Mouse (Mus musculus) MEL (cell line): Measurements from ENCODE around the gene Prkch. TPM values are rescaled to one million over a fixed set of nuclear protein-coding genes. Genes with fewer than 3 reads are reported as not detected.

ENCODE experiments used
- DNase-seq: peaks from one replicate; pipeline ENCODE4 v3.0.0; 2011; ENCODE audit warnings: low read depth, low spot score
- H3K27ac ChIP-seq: 2 replicates; pipeline ENCODE4 v1.5.1; 2012; ENCODE audit warnings: low read depth, mild to moderate bottlenecking, control low read depth, low read length, moderate library complexity; ENCODE audit not compliant: control insufficient read depth
- H3K27me3 ChIP-seq, 2 experiments: fragments of 150-350 bp in 1 of 2; sonication (generic) in 1 of 2; 2 replicates each; pipeline ENCODE4 v1.6.1; 2012; ENCODE audit warnings: low read length in 2 of 2, mild to moderate bottlenecking in 2 of 2, improper control_type of control experiment in 1 of 2, moderate library complexity in 1 of 2; ENCODE audit not compliant: insufficient read depth in 2 of 2, control insufficient read depth in 1 of 2
- H3K36me3 ChIP-seq, 2 experiments: 2 replicates each; pipeline ENCODE4 v1.6.1; 2012 to 2014; ENCODE audit warnings: low read length in 2 of 2, improper control_type of control experiment in 1 of 2, inconsistent platforms in 1 of 2, mild to moderate bottlenecking in 1 of 2; ENCODE audit not compliant: insufficient read depth in 2 of 2, control insufficient read depth in 1 of 2
- H3K4me1 ChIP-seq, 2 experiments: fragments of 150-350 bp in 1 of 2; sonication (generic) in 1 of 2; 2 replicates each; pipeline ENCODE4 v1.6.1; 2012; ENCODE audit warnings: low read length in 2 of 2, improper control_type of control experiment in 1 of 2, mild to moderate bottlenecking in 1 of 2; ENCODE audit not compliant: insufficient read depth in 2 of 2, control insufficient read depth in 1 of 2
- H3K4me3 ChIP-seq, 2 experiments: fragments of 150-350 bp in 1 of 2; sonication (generic) in 1 of 2; 2 replicates each; pipeline ENCODE4 v1.5.1; 2012; ENCODE audit warnings: low read depth in 2 of 2, low read length in 2 of 2, mild to moderate bottlenecking in 2 of 2, moderate library complexity in 2 of 2, control low read depth in 1 of 2, improper control_type of control experiment in 1 of 2; ENCODE audit not compliant: control insufficient read depth in 1 of 2, insufficient read depth in 1 of 2
- H3K79me2 ChIP-seq: 2 replicates; pipeline ENCODE4 v1.6.1; 2012; ENCODE audit warnings: mild to moderate bottlenecking, low read length, moderate library complexity; ENCODE audit not compliant: control insufficient read depth, poor library complexity, insufficient read depth
- H3K9ac ChIP-seq: 2 replicates; pipeline ENCODE4 v1.6.1; 2012; ENCODE audit warnings: low read depth, mild to moderate bottlenecking, control low read depth, low read length, moderate library complexity; ENCODE audit not compliant: control insufficient read depth, poor library complexity, severe bottlenecking
- H3K9me3 ChIP-seq: fragments of 150-350 bp; sonication (generic); replicated peaks from 2 replicates; pipeline ENCODE4 v1.6.1; 2012; ENCODE audit warnings: mild to moderate bottlenecking, low read length, improper control_type of control experiment, moderate library complexity; ENCODE audit not compliant: insufficient read depth
- CTCF ChIP-seq, 3 experiments: IDR thresholded peaks in 2 of 3; conservative IDR thresholded peaks in 1 of 3; 2 replicates each; pipeline ENCODE4 v1.5.1; 2011 to 2012; ENCODE audit warnings: low read length in 3 of 3, low read depth in 2 of 3, mild to moderate bottlenecking in 2 of 3, improper control_type of control experiment in 1 of 3, inconsistent platforms in 1 of 3, mixed read lengths in 1 of 3, moderate library complexity in 1 of 3; ENCODE audit not compliant: control insufficient read depth in 1 of 3, insufficient read depth in 1 of 3, poor library complexity in 1 of 3, severe bottlenecking in 1 of 3
- ELF1 ChIP-seq: IDR thresholded peaks from 2 replicates; pipeline ENCODE4 v1.6.1; 2014; ENCODE audit warnings: low read depth, mild to moderate bottlenecking, inconsistent platforms, low read length, improper control_type of control experiment, moderate library complexity
- MAFK ChIP-seq: IDR thresholded peaks from 2 replicates; pipeline ENCODE4 v1.6.1; 2011; ENCODE audit warnings: low read depth, mild to moderate bottlenecking, low read length, improper control_type of control experiment, borderline replicate concordance
- MAZ ChIP-seq: IDR thresholded peaks from 2 replicates; pipeline ENCODE4 v1.6.1; 2012; ENCODE audit warnings: low read depth, mild to moderate bottlenecking, inconsistent platforms, low read length, improper control_type of control experiment
- MYB ChIP-seq: IDR thresholded peaks from 2 replicates; pipeline ENCODE4 v1.6.1; 2011; ENCODE audit warnings: mild to moderate bottlenecking, low read depth, low read length, improper control_type of control experiment
- POLR2A ChIP-seq, 2 experiments: IDR thresholded peaks; 2 replicates each; pipeline ENCODE4 v1.6.1; 2011 to 2012; ENCODE audit warnings: low read length in 2 of 2, mild to moderate bottlenecking in 2 of 2, control low read depth in 1 of 2, improper control_type of control experiment in 1 of 2, low read depth in 1 of 2, moderate library complexity in 1 of 2; ENCODE audit not compliant: control insufficient read depth in 1 of 2, insufficient read depth in 1 of 2, poor library complexity in 1 of 2
- POLR2AphosphoS2 ChIP-seq: IDR thresholded peaks from 2 replicates; pipeline ENCODE4 v1.6.1; 2011; ENCODE audit warnings: low read length, improper control_type of control experiment
- RAD21 ChIP-seq: IDR thresholded peaks from 2 replicates; pipeline ENCODE4 v1.6.1; 2011; ENCODE audit warnings: mild to moderate bottlenecking, low read depth, low read length, improper control_type of control experiment
- SIN3A ChIP-seq: IDR thresholded peaks from 2 replicates; pipeline ENCODE4 v1.6.1; 2012; ENCODE audit warnings: low read length, improper control_type of control experiment, inconsistent platforms
- SMC3 ChIP-seq: IDR thresholded peaks from 2 replicates; pipeline ENCODE4 v1.6.1; 2011; ENCODE audit warnings: low read depth, low read length, improper control_type of control experiment
- TAL1 ChIP-seq: IDR thresholded peaks from 2 replicates; pipeline ENCODE4 v1.6.1; 2012; ENCODE audit warnings: mild to moderate bottlenecking, inconsistent platforms, low read length, moderate library complexity, mixed read lengths
- TBP ChIP-seq: IDR thresholded peaks from 2 replicates; pipeline ENCODE4 v1.8.0; 2011; ENCODE audit warnings: low read depth, low read length, improper control_type of control experiment
- TCF12 ChIP-seq: IDR thresholded peaks from 2 replicates; pipeline ENCODE4 v1.6.1; 2014; ENCODE audit warnings: low read depth, mild to moderate bottlenecking, inconsistent platforms, low read length, improper control_type of control experiment, moderate library complexity
- UBTF ChIP-seq: IDR thresholded peaks from 2 replicates; pipeline ENCODE4 v1.6.1; 2012; ENCODE audit warnings: low read depth, mild to moderate bottlenecking, inconsistent platforms, low read length, improper control_type of control experiment, moderate library complexity, borderline replicate concordance; ENCODE audit not compliant: insufficient read depth
- USF1 ChIP-seq: IDR thresholded peaks from 2 replicates; pipeline ENCODE4 v1.6.1; 2014; ENCODE audit warnings: low read depth, mild to moderate bottlenecking, inconsistent platforms, low read length, improper control_type of control experiment, moderate library complexity
- ZC3H11A ChIP-seq: IDR thresholded peaks from 2 replicates; pipeline ENCODE4 v1.6.1; 2012; ENCODE audit warnings: low read depth, mild to moderate bottlenecking, inconsistent platforms, low read length, improper control_type of control experiment
- ZKSCAN1 ChIP-seq: IDR thresholded peaks from 2 replicates; pipeline ENCODE4 v1.6.1; 2012; ENCODE audit warnings: low read depth, mild to moderate bottlenecking, inconsistent platforms, low read length, improper control_type of control experiment, moderate library complexity
- ZMIZ1 ChIP-seq: IDR thresholded peaks from 2 replicates; pipeline ENCODE4 v1.6.1; 2012; ENCODE audit warnings: low read depth, mild to moderate bottlenecking, inconsistent platforms, low read length, improper control_type of control experiment, moderate library complexity
- polyA plus RNA-seq, 2 experiments: library from polyadenylated mRNA; stranded (reverse) in 1 of 2; unstranded in 1 of 2; fragments of >175 nt in 1 of 2; fragments of >200 nt in 1 of 2; gene quantifications; 2 replicates each; pipeline versions ENCODE4 v1.2.1 to v1.2.4; 2012; ENCODE audit warnings: low replicate concordance in 2 of 2, low read depth in 1 of 2; ENCODE audit not compliant: insufficient read length in 2 of 2, insufficient read depth in 1 of 2, missing spikeins in 1 of 2
- total RNA-seq: library from RNA; depleted of rRNA; stranded (reverse); fragments of 300-350 nt; gene quantifications from 2 replicates; pipeline ENCODE4 v1.2.3, GENCODE M21; 2012

The Prkch gene
- total and polyA plus RNA-seq, 3 experiments = not detected

DNA sequence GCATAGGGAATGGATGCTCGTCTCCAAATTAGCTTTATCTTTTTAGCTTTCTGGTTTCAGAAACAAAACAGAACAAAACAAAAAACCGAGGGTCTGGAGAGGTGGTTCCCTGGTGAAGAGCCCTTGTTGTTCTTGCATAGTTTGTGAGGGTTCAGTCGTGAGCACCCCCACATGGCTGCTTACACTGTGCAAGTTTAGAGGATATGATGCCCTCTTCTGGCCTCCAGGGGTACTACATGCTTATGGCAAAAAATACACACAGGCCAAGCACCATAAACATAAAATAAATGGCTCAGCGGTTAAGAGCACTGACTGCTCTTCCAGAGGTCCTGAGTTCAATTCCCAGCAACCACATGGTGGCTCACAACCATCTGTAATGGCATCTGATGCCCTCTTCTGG, 108.8 kb downstream of the Prkch start:
- no peaks in the 10 kb centered on the region for H3K79me2 ChIP-seq
- no peaks in the 10 kb centered on the region for H3K9me3 ChIP-seq
- no peaks in the 10 kb centered on the region for H3K27me3 ChIP-seq
- no peak overlapping the region for H3K27ac ChIP-seq
- H3K9ac ChIP-seq = no peak overlapping the region
- TF ChIP-seq ZC3H11A = peak; percentile 24; the same call in 1 of the 2 replicates
- TF ChIP-seq MAFK = no peak
- peak; percentile 62 for TF ChIP-seq SMC3
- no peak for TF ChIP-seq USF1
- TF ChIP-seq TCF12 = no peak
- peak; percentile 33 for TF ChIP-seq RAD21
- no peak for TF ChIP-seq ELF1
- TF ChIP-seq MAZ = no peak
- peak; percentile 97 for TF ChIP-seq TBP
- peak; percentile 56 to 68 (median 62) for TF ChIP-seq CTCF (IDR thresholded peaks at IDR 0.05 in 2 of 3, conservative IDR thresholded peaks at IDR 0.05 in 1 of 3; ENCODE audit: control insufficient read depth in 1 of 3, insufficient read depth in 1 of 3, low read depth in 2 of 3, low read length in 3 of 3, poor library complexity in 1 of 3, severe bottlenecking in 1 of 3)
- peak overlapping the region in 1 of 2 experiments; percentile 40; a peak in 1 of 4 replicates for H3K4me3 ChIP-seq
- DNase-seq = peak; percentile 68
- no peaks in the 10 kb centered on the region for H3K4me1 ChIP-seq
- H3K36me3 ChIP-seq = no peaks in the 10 kb centered on the region

DNA sequence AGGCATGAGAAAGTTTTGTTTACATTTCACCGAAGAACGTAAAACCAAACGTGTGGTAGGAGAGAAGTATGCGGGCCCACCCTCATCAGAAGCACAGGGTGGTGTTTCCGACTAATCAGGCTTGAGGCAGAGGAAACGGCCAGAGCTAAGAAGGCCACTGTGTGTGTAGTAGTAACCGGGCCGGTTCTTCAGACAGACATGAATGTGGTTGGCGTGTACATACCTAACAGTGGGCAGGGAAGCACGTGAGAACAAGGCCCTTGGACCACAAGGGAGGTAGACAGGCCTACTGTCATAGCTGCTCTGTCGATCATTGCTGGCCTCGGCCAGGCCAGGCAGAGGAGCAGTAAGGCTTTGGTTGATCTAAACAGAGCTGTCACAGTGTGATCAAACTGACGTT, 110.1 kb downstream of the Prkch start:
- Histone ChIP-seq H3K27me3 (no peaks in the 10 kb centered on the region), H3K27ac (no peak overlapping the region), H3K36me3 (no peaks in the 10 kb centered on the region), H3K4me1 (no peaks in the 10 kb centered on the region), H3K9ac (no peak overlapping the region)
- no peak for TF ChIP-seq POLR2AphosphoS2
- TF ChIP-seq, all 39 proteins: peak for 0
- Histone ChIP-seq H3K9me3 (no peaks in the 10 kb centered on the region), H3K4me3 (no peak overlapping the region), H3K79me2 (no peaks in the 10 kb centered on the region)
- DNase-seq = no peak

DNA sequence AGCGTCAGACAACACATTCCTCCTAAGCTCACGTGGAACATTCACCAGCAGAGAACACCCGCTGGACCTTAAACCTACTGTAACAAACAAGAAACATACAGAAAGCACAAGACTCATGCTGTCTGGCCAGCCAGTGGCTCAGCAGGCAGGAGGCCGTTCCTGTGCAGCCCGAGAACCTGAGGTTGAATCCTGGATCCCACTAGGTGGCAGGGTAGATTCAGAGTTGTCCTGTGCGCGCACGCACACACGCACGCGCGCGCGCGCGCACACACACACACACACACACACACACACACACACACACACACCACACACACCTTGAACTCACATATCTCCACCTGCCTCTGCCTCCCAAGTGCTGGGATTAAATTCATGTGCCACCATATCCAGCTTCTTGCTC, 110.5 kb downstream of the Prkch start:
- H3K36me3 ChIP-seq = no peaks in the 10 kb centered on the region
- no peak for DNase-seq
- H3K9me3 ChIP-seq = no peaks in the 10 kb centered on the region
- no peak overlapping the region for H3K4me3 ChIP-seq
- H3K27me3 ChIP-seq = no peaks in the 10 kb centered on the region
- H3K79me2 ChIP-seq = no peaks in the 10 kb centered on the region
- no peak overlapping the region for H3K9ac ChIP-seq
- no peaks in the 10 kb centered on the region for H3K4me1 ChIP-seq
- TF ChIP-seq TAL1 (no peak), ZMIZ1 (no peak), USF1 (no peak), SIN3A (no peak), POLR2A (IDR thresholded peaks at IDR 0.05; ENCODE audit: control insufficient read depth in 1 of 2, insufficient read depth in 1 of 2, low read depth in 1 of 2, low read length in 2 of 2, poor library complexity in 1 of 2) (no peak), UBTF (no peak), MAFK (no peak), TBP (no peak), ZKSCAN1 (no peak), MYB (no peak)
- H3K27ac ChIP-seq = no peak overlapping the region
